Mouse (Mus musculus): ENCODE data around the gene Asap2.
"Not testable (repeated sequence)": the region's sequence is repeated elsewhere in the genome, so short reads cannot be mapped to it uniquely, and the experiment has no call there.

Asap2 gene

DNA sequence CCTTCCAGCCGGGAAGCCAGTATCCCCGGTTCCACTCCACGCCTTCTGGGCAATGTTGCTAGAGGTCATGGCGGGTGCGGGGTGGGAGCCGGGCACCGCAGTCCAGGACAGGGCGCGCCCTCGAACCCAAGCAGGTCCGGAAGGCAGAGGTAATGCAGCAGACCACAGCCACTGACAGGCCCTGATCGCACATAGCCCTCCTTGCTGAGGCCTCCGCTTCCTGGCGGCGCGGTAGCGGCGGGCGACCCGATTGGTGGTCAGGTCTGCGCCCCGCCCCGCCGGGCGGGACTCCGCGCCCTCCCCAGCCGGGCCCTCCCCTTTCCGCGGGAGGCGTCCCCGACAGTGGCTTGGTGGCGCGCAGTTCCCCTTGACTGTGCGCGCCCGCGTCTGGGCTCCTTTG, at the start of gene Asap2:
Asap2 (plus strand) TSS at position 328 of the 400 bp plus-strand sequence.
- DNase-seq = peak; percentile 26

DNA sequence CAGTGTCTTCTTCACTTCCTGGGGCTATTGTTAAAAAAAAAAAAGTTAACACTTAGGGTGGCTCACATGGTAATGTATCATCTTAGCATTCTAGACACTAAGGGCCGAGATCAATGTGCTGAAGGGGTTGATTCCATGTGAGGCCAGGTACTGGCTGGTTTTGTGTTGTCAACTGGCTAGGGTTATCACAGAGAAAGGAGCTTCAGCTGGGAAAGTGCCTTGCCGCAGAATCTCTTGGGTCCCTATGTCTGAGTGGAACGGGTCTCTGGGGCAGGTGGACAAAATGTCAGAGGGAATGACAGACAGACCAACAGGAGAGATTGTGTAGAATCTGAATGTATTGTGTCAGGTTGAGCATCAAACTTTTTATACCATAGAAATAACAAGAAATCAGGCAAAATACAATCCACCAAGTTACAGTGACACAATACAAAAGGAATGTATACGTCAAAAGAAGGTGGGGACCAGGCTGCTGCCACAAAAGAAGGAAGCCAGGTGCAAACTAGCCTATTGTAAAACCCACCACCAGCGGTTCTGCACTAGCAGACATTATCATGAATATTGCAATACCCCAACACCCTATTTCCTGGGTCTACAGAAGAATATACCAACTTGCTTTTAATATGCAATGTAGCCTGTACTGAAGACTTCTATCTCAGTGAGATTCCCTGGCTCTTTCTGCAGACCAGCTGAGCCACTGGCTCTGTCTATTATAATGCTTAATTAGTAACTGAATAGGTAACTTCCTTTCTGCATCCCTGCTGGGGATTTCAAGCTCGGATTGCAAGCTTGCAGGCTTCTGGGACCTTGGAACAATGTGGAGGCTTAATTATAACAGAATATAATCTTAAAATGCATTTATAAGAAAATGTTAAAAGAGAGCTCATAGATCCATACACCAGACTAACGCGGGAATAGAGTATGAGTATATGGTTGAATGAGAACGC, 42.9 kb upstream of the Asap2 start:
- not testable (repeated sequence) for DNase-seq

DNA sequence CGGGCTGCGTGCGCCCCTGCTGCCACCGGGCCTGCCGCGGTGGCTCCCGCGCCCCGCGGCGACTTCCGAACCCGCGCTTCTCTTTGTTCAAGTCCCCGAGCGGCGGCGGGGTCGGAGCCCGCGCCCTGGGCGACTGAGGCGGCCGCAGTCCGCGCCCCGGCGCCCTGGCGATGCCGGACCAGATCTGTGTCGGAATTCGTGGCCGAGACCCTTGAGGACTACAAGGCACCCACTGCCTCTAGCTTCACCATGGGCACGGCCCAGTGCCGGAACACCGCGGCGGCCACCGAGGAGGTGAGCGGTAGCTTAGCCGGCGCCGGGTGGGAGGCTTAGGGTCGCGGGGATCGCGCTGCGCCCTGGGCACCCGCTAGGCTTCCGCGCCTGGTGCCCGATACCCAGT, 320 bp downstream of the Asap2 start:
- not testable (repeated sequence) for DNase-seq

DNA sequence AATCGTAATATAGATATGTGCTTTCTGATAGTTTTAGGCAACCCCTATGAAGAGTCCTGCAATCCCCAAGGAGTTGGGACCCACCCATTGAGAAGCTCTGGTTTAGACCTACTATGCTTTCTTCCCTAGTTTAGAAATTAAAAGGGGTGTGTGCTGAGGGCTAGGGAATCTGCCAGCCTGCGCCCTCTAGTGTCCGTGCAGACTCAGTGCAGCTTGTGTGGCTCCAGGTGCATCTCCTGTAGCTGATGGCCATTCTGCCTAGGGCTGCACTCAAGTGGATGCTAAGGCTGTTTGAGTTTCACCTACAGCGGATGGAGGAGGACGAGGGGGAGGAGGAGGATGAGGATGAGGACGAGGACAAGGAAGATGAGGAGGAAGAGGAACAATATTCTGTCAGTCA, 40.6 kb downstream of the Asap2 start:
- peak; percentile 6 for DNase-seq

DNA sequence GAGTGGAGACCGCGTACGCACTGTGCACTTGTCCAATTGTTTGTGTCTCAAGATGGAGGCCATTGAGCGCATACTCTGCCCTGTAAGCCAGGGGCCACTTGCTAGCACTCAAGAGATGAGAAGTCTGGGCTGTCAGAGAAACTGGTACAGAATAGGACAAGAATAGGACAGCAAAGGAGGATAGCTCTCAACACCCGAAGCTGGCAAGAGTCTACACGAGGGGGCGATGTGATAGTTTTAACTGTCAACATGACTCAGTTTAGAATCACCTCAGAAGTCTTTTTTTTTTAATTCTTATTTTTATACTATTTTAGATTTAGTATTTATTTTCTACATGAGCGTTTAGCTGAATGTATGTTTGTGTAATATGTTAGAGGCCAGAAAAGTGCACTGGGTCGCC, 56.5 kb downstream of the Asap2 start:
- DNase-seq = not testable (repeated sequence)

DNA sequence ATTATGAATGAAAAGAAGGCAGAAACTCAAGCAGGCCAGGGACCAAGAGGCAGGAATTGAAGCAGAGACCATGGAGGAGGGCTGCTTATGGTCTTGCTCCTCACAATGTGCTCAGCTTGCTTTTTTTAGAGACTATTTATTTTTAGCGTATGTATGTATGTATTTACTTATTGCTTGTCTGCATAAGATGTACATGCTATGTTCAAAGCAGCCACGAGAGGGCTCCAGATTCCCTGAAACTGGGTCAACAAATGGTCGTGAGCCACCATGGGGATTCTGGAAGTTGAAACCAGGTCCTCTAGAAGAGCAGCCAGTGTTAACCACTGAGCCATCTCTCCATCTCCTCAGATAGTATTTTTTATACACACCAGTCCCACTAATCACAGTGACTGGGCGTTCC, 85.5 kb downstream of the Asap2 start:
- DNase-seq = peak; percentile 83

DNA sequence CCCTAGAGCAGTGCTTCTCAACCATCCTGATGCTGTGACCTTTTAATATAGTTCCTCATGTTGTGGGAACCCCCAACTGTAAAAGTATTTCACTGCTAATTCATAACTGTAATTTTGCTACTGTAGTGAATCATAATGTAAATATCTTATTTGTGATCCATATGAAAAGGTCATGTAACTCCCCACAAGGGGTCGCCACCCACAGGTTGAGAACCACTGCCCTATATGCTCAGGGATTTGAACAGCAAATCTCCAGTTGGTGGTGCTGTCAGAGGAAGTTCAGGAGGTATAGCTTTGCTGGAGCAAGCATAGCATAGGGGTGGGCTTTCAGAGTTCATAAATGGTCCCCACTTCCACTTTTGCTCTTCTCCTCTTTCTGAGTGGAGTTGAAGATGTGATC, 99.9 kb downstream of the Asap2 start:
- DNase-seq = not testable (repeated sequence)

DNA sequence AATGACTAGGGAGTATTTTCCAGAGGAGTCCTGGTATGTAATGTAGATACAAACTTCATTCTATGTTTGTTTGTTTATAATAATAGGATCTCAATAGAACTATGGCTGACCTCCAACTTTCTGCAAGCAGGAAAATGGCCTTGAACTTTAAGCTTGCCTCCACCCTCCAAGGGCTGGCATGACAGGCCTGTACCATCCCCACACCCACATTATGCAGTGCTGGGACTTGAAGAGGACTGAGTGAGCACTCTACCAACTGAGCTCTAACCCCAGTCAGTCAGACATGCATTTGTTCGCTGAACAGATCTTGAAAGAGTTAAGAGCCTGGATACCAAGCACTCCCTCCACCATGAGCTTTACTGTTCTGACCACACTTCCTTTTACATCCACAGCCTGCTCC, 102.2 kb downstream of the Asap2 start:
- DNase-seq = not testable (repeated sequence)

DNA sequence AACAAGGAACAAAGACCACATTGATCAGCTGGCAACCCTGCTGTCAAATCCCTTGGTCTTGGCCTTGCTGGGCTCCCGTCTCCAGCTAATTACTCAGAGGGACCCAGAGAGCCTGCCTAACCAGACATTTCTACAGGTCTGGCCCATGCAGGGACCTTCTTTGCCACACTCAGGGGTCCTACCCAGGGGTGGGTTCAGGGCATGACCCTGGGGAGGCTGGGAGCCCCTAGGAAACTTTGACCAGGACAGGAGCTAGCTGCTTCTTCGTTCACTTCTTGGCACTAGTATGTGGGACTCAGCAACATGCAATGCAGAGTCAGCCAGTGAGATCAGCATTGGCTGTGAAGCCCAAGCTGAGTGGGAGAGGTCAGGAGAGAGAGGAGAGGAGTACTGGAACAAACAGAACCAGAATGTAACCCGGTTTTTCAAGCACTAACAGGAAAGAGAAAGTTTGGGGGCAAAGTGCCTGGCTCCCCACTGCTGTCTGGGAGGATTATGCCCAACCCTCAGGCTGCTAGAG, 107.6 kb downstream of the Asap2 start:
- DNase-seq = not testable (repeated sequence)

DNA sequence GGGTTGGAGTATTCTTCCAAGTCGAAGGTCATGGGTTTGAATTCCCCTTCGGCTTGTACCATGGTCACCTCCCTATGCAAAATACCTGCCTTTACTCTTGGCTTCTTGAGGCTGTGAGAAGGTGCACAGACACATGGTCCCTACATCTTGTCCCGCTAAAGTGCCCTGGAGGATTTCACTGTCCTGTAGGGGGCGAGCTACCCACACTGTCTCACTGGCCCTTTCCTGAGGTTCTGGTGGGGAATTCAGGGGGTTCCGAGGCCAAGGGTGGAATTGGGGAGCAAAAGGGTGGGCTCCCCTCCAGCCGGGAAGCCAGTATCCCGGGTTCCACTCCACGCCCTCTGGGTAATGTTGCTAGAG, 120.8 kb downstream of the Asap2 start:
- DNase-seq = not testable (repeated sequence)

DNA sequence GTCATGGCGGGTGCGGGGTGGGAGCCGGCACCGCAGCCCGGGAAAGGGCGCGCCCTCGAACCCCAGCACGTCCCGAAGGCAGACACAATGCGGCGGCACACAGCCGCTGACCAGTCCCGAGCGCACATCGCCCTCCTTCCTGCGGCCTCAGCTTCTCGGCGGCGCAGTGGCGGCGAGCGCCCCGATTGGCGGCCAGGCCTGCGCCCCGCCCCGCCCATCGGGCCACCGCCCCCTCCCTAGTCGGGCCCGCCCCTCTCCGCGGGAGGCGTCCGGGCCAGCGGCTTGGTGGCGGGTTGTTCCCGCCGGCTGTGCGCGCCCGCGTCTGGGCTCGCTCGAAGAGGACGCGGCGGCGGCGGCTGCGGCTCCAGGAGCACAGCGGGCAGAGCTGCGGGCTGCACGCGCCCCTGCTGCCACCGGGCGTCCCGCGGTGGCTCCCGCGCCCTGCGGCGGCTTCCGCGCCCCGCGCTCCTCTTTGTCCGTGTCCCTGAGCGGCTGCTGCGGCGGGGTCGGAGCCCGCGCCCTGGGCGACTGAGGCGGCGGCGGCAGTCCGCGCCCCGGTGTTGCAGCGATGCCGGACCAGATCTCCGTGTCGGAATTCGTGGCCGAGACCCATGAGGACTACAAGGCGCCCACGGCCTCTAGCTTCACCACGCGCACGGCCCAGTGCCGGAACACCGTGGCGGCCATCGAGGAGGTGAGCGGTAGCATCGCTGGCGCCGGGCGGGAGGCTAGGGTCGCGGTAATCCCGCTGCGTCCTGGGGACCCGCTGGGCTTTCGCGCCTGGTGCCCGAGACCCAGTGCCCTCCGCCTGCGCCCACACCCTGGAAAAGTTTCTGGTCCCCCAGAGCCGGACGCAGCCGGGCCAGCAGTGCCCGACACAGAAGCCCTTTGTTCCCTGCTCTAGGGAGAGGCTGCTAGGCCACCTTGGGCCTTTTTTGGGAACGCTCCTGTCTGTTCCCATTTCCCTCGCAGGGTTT, 121.5 kb downstream of the Asap2 start:
- peak; percentile 82 for DNase-seq

DNA sequence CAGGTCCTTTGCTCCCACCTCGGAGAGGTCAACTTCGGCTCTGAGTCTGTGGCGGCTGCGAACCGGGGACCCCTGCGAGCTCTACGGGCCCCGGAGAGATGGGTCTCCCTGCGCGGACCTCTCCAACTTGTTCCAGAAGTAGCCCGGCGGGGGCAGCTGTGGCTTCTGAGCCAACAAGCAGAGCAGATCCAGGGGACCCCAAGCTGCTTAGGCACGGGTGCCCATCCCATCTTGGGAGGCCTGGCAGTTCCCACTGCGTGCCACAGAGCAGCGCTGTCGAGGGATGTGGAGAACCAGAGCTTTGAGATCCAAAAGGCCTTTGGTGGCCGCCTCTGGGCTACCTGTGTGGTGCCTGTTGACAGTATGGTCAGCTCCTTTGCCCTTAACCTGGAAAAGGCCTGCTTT, 122.2 kb downstream of the Asap2 start:
- peak; percentile 84 for DNase-seq

DNA sequence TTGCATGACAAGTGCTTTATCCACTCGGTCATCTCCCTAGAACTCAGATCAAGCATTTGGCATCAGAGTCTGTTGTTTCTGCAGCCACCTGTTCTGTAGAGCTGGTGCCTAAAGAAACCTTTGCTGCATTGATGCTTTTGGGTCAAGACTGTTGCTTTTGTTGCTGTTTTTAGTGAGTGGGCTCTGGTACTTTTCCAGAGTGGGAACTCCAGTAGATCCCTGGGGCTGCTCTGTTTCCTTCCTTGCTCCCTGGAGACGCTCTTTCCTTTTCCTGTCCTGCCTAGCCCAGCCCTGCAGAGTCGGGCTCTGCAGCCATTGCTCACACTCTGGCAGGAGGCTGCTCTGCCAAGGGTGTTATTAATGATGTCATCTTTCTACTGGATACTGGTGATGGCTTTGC, 129.2 kb downstream of the Asap2 start:
- DNase-seq = peak; percentile 68

DNA sequence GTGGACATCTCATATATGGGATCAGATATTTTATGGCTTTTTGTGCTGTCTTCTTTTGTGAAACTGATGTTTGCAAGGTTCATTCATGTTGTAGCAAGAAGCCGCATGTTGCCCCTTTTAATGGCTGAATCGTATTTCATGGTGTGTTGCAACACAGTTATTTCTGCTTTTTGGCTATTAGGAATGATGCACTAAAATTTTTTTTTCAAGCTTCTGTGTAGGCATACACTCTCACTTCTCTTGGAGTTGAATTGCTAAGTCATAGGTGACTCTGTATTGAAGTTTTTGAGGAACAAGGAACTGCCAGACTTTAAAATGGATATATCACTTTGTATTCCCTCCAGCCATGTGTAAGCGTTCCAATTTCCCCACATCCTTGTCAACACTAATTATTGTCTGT, 132.6 kb downstream of the Asap2 start:
- peak; percentile 12 for DNase-seq

DNA sequence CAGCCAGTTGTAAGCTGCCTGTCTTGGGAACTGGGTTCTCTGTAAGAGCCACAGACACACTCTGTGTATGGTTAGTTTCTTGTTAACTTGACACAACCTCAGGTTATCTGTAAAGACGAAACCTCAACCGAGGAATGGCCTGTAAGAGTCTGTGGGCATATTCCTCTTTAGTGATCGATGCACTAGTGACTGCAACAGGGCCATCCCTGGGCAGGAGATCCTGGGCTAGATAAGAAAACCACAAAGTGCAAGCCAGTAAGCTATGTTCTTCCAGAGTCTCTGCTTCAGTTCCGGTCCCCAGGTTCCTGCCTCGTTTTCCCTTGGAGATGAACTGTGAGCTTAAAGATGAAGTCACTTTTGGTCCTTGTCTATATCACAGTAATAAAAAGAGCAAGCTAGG, 133.4 kb downstream of the Asap2 start:
- no peak for DNase-seq

DNA sequence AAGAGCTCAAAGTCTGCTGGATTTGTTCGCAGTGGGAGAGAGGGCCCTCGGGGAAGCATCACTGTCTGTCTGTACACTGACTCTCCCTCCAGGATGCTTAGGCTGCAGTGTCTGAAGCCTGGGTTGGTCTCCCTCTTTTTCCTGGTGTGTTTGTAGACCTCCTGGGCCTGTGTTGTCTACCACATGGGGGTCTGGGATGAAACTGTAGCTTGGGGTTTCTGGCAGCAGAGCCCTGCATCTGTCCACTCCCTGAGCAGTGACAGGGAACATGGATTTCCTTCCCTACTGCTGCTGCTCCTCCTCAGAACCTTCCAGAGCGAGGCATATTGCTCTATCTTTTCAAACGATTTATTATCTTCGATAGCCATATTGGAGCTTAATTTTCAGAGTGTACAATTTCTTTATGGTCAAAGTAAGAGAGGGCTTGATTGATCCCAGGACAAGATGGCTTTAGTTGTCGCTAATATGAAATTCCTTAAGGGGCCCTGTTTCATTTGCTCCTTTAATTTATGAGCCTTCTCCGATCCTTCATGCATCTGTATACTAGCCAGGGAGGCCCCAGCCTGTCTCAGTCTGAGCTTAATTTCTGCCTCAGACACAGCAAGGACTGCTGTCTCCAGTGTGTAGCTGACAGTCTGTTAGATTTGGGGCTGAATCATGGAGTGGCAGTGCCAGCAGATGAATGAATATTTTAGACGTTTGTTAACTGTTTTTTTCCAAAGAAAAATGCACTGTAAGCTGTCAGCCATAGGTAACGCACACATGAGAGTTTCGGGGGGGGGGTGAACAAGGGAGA, 135.6 kb downstream of the Asap2 start:
- peak; percentile 23 for DNase-seq

DNA sequence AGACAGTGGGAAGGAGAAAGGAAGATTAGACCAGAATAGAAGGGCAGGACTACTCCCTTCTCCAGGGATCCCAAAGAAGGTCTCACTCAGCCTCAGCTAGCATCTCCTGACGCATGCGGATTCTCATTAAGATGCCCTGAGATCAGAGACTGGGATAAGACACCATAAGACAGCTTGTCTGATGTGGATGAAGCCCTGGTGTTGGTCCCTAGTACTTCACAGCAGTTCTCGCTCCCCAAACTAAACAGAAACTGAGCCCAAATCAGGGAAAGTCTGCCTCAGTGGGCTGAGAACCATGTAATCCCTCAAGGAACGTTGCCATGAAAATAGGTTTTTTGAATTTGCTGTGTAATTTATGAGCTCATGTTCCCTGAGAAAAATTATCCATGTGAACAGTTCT, 136.3 kb downstream of the Asap2 start:
- no peak for DNase-seq

DNA sequence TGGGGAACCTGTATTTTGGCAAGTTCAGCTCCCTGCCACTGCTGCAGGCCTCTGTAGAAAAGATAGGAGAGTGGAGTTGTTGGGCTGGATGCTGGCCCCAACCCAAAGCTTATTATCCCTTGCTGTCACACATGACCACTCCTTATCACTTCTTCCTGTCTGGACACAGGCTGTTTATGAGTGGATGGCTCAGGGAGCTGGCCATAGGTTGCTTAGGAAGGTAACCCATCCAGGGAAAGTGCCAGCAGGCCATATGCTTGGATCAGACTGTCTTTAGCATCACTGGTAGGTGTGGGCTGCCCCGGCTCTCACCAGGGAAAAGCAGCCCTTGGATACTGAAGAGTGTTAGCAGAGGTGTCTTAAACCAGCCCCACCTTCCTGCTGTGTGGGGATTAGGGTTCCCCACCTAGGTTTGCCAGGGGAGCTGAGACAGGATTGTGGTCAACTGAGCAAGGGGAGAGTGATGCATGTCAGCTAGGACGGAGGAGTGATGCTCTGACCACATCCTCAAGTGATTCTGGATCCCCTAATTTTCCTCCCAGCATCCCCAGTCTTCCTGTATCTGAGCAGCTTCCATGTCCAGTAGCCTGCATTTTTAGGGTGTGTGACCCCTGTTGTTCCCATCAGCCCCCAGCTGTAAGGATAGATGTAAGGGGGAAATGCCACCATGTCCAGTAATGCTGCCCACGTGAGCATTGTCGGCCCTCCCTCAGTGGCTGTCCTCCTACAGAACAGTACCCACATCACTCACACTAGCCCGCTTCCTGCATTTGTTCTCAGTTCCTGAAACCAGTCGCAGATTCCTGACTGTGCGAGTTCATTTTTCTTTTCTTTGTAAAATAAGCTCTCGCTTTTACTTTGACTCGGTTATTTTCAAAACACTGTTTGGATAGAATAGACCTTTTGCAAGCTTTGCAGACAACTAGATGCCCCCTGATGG, 138.9 kb downstream of the Asap2 start:
- no peak for DNase-seq

DNA sequence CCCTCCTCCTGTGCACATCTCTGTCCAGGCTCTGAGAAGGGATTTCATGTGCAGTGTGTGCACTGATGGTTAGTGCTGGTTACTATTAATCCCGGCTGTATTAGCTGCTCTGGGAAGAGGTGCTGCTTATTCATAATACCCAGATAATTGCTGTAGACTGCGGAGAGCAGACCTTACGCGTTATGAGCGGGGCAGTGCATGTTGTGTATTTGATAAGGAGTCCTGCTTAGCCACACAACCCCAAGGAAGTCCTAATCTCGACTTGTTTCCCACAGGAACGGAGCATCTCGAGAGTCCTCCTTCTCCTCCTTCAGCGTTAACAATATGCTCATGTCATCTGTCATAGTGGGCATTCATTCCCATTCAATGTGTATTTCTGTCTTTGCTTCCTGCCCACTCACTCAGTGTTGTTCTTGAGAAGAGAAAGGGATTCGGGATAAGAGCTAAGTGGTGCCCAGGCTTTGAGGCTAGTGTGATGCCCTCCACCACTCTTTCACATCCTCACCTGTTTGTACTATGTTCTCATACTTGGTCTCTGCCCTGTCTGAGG, 140.1 kb downstream of the Asap2 start:
- DNase-seq = no peak

DNA sequence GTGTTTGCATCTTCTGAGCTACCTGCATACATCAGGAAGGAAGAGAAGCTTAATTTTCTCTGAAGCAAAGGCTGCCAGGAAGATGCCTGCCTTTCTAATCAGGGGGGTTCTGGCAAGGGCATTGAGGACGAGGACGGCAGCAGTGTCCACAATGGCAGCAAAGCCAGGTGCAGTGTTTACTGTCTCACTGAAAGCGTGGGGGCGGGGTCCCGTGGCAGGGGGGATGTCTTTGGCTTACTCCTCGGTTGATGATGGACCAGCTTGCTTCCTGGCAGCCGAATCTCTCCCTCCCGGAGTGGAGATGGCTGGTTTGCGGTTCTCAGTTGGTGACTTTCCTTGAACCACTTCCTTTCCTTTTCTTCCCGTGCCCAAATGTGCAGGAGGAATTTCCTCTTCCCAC, 142.3 kb downstream of the Asap2 start:
- DNase-seq = peak; percentile 66

DNA sequence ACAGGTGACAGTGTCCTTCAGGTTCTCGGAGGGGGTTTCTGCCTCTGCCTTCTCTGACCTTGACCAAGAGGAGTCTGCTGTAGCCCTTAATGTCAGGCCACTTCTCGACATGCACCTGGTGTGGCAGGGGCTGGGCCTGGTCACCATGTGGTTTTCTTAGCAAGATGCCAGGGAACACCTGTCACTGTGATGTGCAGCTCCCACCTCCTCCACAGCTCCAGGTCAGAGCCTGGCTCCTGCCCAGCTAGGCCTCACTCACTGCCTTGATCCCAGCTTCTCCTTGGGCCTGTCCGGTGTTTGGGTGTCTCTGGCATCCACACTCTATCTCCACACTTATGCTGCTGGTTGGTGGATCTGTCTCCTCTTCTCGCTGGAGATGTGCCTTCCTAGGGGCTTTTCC, 142.8 kb downstream of the Asap2 start:
- peak; percentile 72 for DNase-seq
